Mouse (Mus musculus) small intestine, adult 2 months (tissue): ENCODE data around the gene Gypa.

ENCODE experiments used
- CTCF ChIP-seq: fragments of 200-500 bp; IDR thresholded peaks from 2 replicates; pipeline ENCODE4 v1.5.1; 2012; ENCODE audit warnings: low read depth, mild to moderate bottlenecking, control low read depth, inconsistent platforms, low read length, moderate library complexity, mixed read lengths; ENCODE audit not compliant: insufficient replicate concordance, insufficient read length; ENCODE audit errors: extremely low read depth
- POLR2A ChIP-seq: fragments of 200-500 bp; IDR thresholded peaks from 2 replicates; pipeline ENCODE4 v1.6.1; 2012; ENCODE audit warnings: low read depth, mild to moderate bottlenecking, control low read depth, inconsistent platforms, low read length, moderate library complexity

DNA sequence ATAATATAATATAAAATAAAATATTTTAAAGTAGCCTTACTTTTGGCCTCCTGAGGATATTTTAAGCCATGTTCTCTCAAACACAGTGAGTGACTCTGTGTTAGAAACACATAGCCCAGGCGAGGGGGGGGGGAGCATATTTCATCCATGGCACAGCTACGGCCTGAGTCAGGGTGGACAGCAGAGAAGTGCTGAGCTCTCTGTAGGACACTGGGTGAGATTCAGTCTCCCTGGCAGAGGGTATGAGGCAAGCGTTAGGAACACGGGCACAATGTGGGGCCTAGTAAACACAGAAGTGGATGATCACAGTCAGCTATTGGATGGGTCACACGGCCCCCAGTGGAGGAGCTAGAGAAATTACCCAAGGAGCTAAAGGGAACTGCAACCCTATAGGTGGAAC lies 1.2 kb downstream of the Gypa start:
- no peak for TF ChIP-seq POLR2A
- TF ChIP-seq CTCF = no peak
